Mouse (Mus musculus) left cerebral cortex, postnatal 25 days (tissue): Measurements from ENCODE around the gene Gm11032. TPM values are rescaled to one million over a fixed set of nuclear protein-coding genes. Genes with fewer than 3 reads are reported as not detected.
"Not testable (repeated sequence)": the region's sequence is repeated elsewhere in the genome, so short reads cannot be mapped to it uniquely, and the experiment has no call there.

Experiments used
- DNase-seq, 2 experiments: peaks; one replicate each; pipeline ENCODE4 v3.0.0; 2022; ENCODE audit warnings: low spot score in 2 of 2, mixed read lengths in 1 of 2
- intact Hi-C: fragments of 180-260 bp; cut with DNase I; formaldehyde crosslinking; loops from one replicate; pipeline ENCODE4 v1.15.1; 2025
- total RNA-seq, 2 experiments: library from RNA; stranded (reverse); gene quantifications; 2 replicates each; pipeline ENCODE4 v1.2.3; 2021

Gm11032 gene
- total RNA-seq, 2 experiments from 2014 or later: not detected

GRCm38 (mm10) chr11:4622442-4622986 lies 2.6 kb downstream of the Gm11032 start:
- no peak for DNase-seq
- intact Hi-C loops: no loop called here

- no peak for DNase-seq
- intact Hi-C loops: no loop called here
Observed at GRCm38 (mm10) chr11:4622997-4623396, 3.1 kb downstream of the Gm11032 start.

- DNase-seq: no peak
- intact Hi-C loops: no loop called here
Observed at GRCm38 (mm10) chr11:4625931-4626330, 6.1 kb downstream of the Gm11032 start.

GRCm38 (mm10) chr11:4627636-4628035 lies 7.8 kb downstream of the Gm11032 start:
- intact Hi-C loops: no loop called here
- DNase-seq: no peak

- intact Hi-C loops: no loop called here
- DNase-seq: no peak
Observed at GRCm38 (mm10) chr11:4629861-4630280, 10.0 kb downstream of the Gm11032 start.

GRCm38 (mm10) chr11:4633420-4633819 lies 13.6 kb downstream of the Gm11032 start:
- no peak for DNase-seq
- intact Hi-C loops: no loop called here

- no peak for DNase-seq
- intact Hi-C loops: no loop called here
Observed at GRCm38 (mm10) chr11:4634395-4634794, 14.5 kb downstream of the Gm11032 start.

- peak in 1 of 2 experiments; percentile 56 for DNase-seq
- intact Hi-C loops: loop anchor here (5.0 kb wide), 1 partner anchor 45 kb away; the partner anchor contains the start of gene Mtmr3
Observed at GRCm38 (mm10) chr11:4636782-4637342, 17.0 kb downstream of the Gm11032 start.

GRCm38 (mm10) chr11:4637534-4638234 lies 17.8 kb downstream of the Gm11032 start, which contains the start of gene Ascc2:
Ascc2 (plus strand) TSS chr11:4637747.
- peak; percentile 85 to 88 for DNase-seq
- intact Hi-C loops: loop anchor here (5.0 kb wide), 1 partner anchor 45 kb away; the partner anchor contains the start of gene Mtmr3

GRCm38 (mm10) chr11:4638261-4638660 lies 18.4 kb downstream of the Gm11032 start:
- DNase-seq: peak in 1 of 2 experiments; percentile 6
- intact Hi-C loops: loop anchor here (5.0 kb wide), 1 partner anchor 46 kb away; the partner anchor contains the start of gene Mtmr3

- DNase-seq: no peak
- intact Hi-C loops: no loop called here
Observed at GRCm38 (mm10) chr11:4641185-4641584, 21.3 kb downstream of the Gm11032 start.

- no peak for DNase-seq
- intact Hi-C loops: no loop called here
Observed at GRCm38 (mm10) chr11:4643722-4644121, 23.9 kb downstream of the Gm11032 start.

- DNase-seq, intact Hi-C loops: not testable (repeated sequence)
Observed at GRCm38 (mm10) chr11:4645180-4645579, 25.3 kb downstream of the Gm11032 start.

GRCm38 (mm10) chr11:4646409-4646808 lies 26.5 kb downstream of the Gm11032 start:
- DNase-seq: no peak
- intact Hi-C loops: no loop called here

GRCm38 (mm10) chr11:4659818-4660217 lies 40.0 kb downstream of the Gm11032 start:
- intact Hi-C loops: no loop called here
- DNase-seq: no peak

- intact Hi-C loops: loop anchor here (1.0 kb wide), 1 partner anchor 19 kb away; no protein-coding TSS in a partner anchor
- DNase-seq: peak in 1 of 2 experiments; percentile 21
Observed at GRCm38 (mm10) chr11:4660309-4661025, 40.6 kb downstream of the Gm11032 start.

GRCm38 (mm10) chr11:4661324-4661723 lies 41.5 kb downstream of the Gm11032 start:
- DNase-seq: peak in 1 of 2 experiments; percentile 49
- intact Hi-C loops: loop anchor here (1.0 kb wide), 1 partner anchor 18 kb away; no protein-coding TSS in a partner anchor

GRCm38 (mm10) chr11:4661871-4662495 lies 42.1 kb downstream of the Gm11032 start:
- intact Hi-C loops: loop anchor here (1.0 kb wide), 1 partner anchor 17 kb away; no protein-coding TSS in a partner anchor
- DNase-seq: peak; percentile 23 to 37

GRCm38 (mm10) chr11:4662496-4662878 lies 42.6 kb downstream of the Gm11032 start:
- peak in 1 of 2 experiments; percentile 47 for DNase-seq
- intact Hi-C loops: no loop called here
